Mouse (Mus musculus): Measurements from ENCODE around the gene F8a.
"Not testable (repeated sequence)": the region's sequence is repeated elsewhere in the genome, so short reads cannot be mapped to it uniquely, and the experiment has no call there.

- not testable (repeated sequence) for TF ChIP-seq CTCF (IDR thresholded peaks at IDR 0.05; ENCODE audit: control insufficient read depth, insufficient read depth, insufficient replicate concordance, low read depth, low read length); POLR2A (IDR thresholded peaks at IDR 0.05; ENCODE audit: control insufficient read depth, low read depth, low read length)
Measured at GRCm38 (mm10) chrX:73262428-73262827, 34.3 kb downstream of the F8a start.
